In the genomic region with DNA sequence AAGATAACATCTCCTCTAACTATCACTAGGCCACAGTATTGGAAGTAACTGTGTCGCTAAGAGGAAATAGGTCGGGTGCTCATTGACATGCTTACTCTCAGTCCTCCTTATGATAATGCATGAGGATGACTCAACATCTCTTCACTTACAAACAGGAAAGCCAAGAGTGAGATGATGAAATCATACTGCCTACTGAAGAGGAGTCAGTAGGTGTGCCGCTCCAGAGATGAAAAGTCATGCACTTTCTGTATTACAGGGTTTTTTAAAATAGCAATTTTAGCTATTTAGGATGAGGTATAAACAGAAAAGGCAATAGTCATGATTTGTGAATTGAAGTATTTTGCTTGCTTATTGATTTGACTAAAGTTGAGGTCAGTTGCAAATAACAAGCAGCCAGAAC, we compare ENCODE assay signal across 24 mouse cellular contexts.
DNase-seq lines count a peak whose midpoint lies in the region; ATAC-seq and TF ChIP-seq lines count a peak whose summit lies in the region.
"Had no signal": no experiment of that assay in that cellular context is flagged by ENCODE, and none has a peak within 500 bp of the region (broad histone marks: within the 10 kb centered on the region; RNA-seq: fewer than 3 reads in every experiment).

No protein-coding gene starts in this region.

- no peak for TF ChIP-seq EP300 in heart, adult 2 months (IDR thresholded peaks at IDR 0.05; ENCODE audit: insufficient read depth, low read depth, low read length)

- POLR2A ChIA-PET in Patski (lab: Charles Lee), result no interaction called here

- intact Hi-C loops in heart, adult 2 months (cut with DNase I), result no loop called here

- no peaks in the 10 kb centered on the region for H3K4me1 ChIP-seq in liver, embryonic 12.5 days
- H3K4me1 ChIP-seq in liver, embryonic 11.5 days (replicated peaks; ENCODE audit: control insufficient read depth, insufficient read depth, low read length), result no peaks in the 10 kb centered on the region
- 0 out of 2 replicates have a peak, but pooled peaks cover 2% of the 10 kb centered on the region for H3K4me1 ChIP-seq in liver, embryonic 13.5 days (replicated peaks)
- H3K4me1 ChIP-seq in heart, adult 2 months (ENCODE audit: control insufficient read depth, insufficient read depth, low read length), result peaks cover 6% of the 10 kb centered on the region
- H3K4me1 ChIP-seq: limb, embryonic 12.5 days had no signal

- no peak for DNase-seq in liver, embryonic 11.5 days (ENCODE audit: low spot score)
- no peak for DNase-seq in Patski (ENCODE audit: low read depth, low spot score)
- DNase-seq in liver, embryonic 13.5 days, result no peak
- DNase-seq in lung, postnatal 4 days, result no peak
- no peak for DNase-seq in heart, adult 2 months
- no peak for DNase-seq in kidney, postnatal 25 days
- DNase-seq: cerebellum, adult 9-10 months; gastrocnemius, postnatal 25 days; heart, postnatal 14 days; kidney, adult 9 months; kidney, postnatal 36 days; layer of hippocampus, adult 9-11 months; lung, adult 18-20 months; lung, postnatal 36 days; right cerebral cortex, postnatal 25 days; thymus, postnatal 36 days had no signal

- H3K27me3 ChIP-seq in liver, embryonic 12.5 days (replicated peaks), result no peaks in the 10 kb centered on the region
- H3K27me3 ChIP-seq in liver, embryonic 11.5 days (replicated peaks; ENCODE audit: control insufficient read depth, insufficient read depth, low read length), result no peaks in the 10 kb centered on the region
- H3K27me3 ChIP-seq in Patski, result no peaks in the 10 kb centered on the region
- no peaks in the 10 kb centered on the region for H3K27me3 ChIP-seq in liver, embryonic 13.5 days
- H3K27me3 ChIP-seq in heart, adult 2 months (ENCODE audit: control insufficient read depth, insufficient read depth, low read length), result no peaks in the 10 kb centered on the region
- H3K27me3 ChIP-seq: embryonic facial prominence, embryonic 12.5 days; heart, embryonic 12.5 days; hindbrain, embryonic 13.5 days; limb, embryonic 12.5 days; midbrain, embryonic 13.5 days had no signal

- peak; percentile 47; the same call in 1 of the 2 replicates for ATAC-seq in liver, embryonic 12.5 days
- no peak for ATAC-seq in liver, embryonic 11.5 days (replicated peaks; ENCODE audit: low FRiP score)
- peak; percentile 17 for ATAC-seq in Patski
- peak; percentile 43; the same call in 1 of the 2 replicates for ATAC-seq in liver, embryonic 13.5 days (ENCODE audit: low read depth)
- ATAC-seq: forebrain, embryonic 14.5 days; midbrain, embryonic 13.5 days had no signal

- no peak overlapping the region for H3K27ac ChIP-seq in liver, embryonic 12.5 days
- H3K27ac ChIP-seq in liver, embryonic 11.5 days (ENCODE audit: low read depth, low read length), result no peak overlapping the region
- H3K27ac ChIP-seq in liver, embryonic 13.5 days, result no peak overlapping the region
- H3K27ac ChIP-seq in heart, adult 2 months, result no peak overlapping the region
- H3K27ac ChIP-seq: embryonic facial prominence, embryonic 12.5 days; hindbrain, embryonic 13.5 days; limb, embryonic 12.5 days; midbrain, embryonic 13.5 days had no signal

- no peaks in the 10 kb centered on the region; the same call in 1 of the 2 replicates for H3K79me2 ChIP-seq in heart, adult 2 months (replicated peaks; ENCODE audit: control insufficient read depth, insufficient read depth, low read length)

- H3K4me2 ChIP-seq in liver, embryonic 12.5 days, result no peak overlapping the region
- no peak overlapping the region for H3K4me2 ChIP-seq in liver, embryonic 11.5 days
- H3K4me2 ChIP-seq in liver, embryonic 13.5 days, result no peak overlapping the region
- H3K4me2 ChIP-seq: embryonic facial prominence, embryonic 12.5 days; heart, embryonic 12.5 days; hindbrain, embryonic 13.5 days; limb, embryonic 12.5 days; midbrain, embryonic 13.5 days had no signal

- in situ Hi-C loops in Patski (cut with MboI; ENCODE audit: low pct_unique_long_range_greater_than_20kb), result no loop called here

- no peaks in the 10 kb centered on the region for H3K36me3 ChIP-seq in liver, embryonic 12.5 days
- H3K36me3 ChIP-seq in liver, embryonic 11.5 days (ENCODE audit: control insufficient read depth, insufficient read depth, low read length), result no peaks in the 10 kb centered on the region
- H3K36me3 ChIP-seq in liver, embryonic 13.5 days, result no peaks in the 10 kb centered on the region
- H3K36me3 ChIP-seq in heart, adult 2 months (ENCODE audit: control insufficient read depth, insufficient read depth, low read length), result peaks cover 7% of the 10 kb centered on the region
- H3K36me3 ChIP-seq: embryonic facial prominence, embryonic 12.5 days; heart, embryonic 12.5 days; hindbrain, embryonic 13.5 days; limb, embryonic 12.5 days; midbrain, embryonic 13.5 days had no signal

- TF ChIP-seq POLR2A in heart, adult 2 months (IDR thresholded peaks at IDR 0.05; ENCODE audit: insufficient read depth, low read depth, low read length), result no peak

- no peak overlapping the region for H3K4me3 ChIP-seq in liver, embryonic 12.5 days
- H3K4me3 ChIP-seq in liver, embryonic 11.5 days (ENCODE audit: low read depth, low read length), result no peak overlapping the region
- H3K4me3 ChIP-seq in liver, embryonic 13.5 days (replicated peaks), result no peak overlapping the region
- no peak overlapping the region for H3K4me3 ChIP-seq in heart, adult 2 months
- H3K4me3 ChIP-seq: embryonic facial prominence, embryonic 12.5 days; erythroblast, embryonic 14.5 days; heart, embryonic 12.5 days; hindbrain, embryonic 13.5 days; limb, embryonic 12.5 days; midbrain, embryonic 13.5 days had no signal

- TF ChIP-seq CTCF in Patski (IDR thresholded peaks at IDR 0.05), result no peak
- TF ChIP-seq CTCF in heart, adult 2 months (IDR thresholded peaks at IDR 0.05), result no peak

- no peaks in the 10 kb centered on the region for H3K9me3 ChIP-seq in liver, embryonic 12.5 days (replicated peaks)
- H3K9me3 ChIP-seq in liver, embryonic 11.5 days (ENCODE audit: control insufficient read depth, low read length), result no peaks in the 10 kb centered on the region
- no peaks in the 10 kb centered on the region for H3K9me3 ChIP-seq in liver, embryonic 13.5 days (replicated peaks)
- H3K9me3 ChIP-seq: embryonic facial prominence, embryonic 12.5 days; heart, embryonic 12.5 days; hindbrain, embryonic 13.5 days; limb, embryonic 12.5 days; midbrain, embryonic 13.5 days had no signal

- CTCF ChIA-PET in Patski (lab: Charles Lee), result interaction anchor here (1.0 kb wide), 1 partner anchor 25 kb away, joined by 3 read pairs; no protein-coding TSS in a partner anchor

- H3K9ac ChIP-seq in liver, embryonic 12.5 days, result no peak overlapping the region
- no peak overlapping the region for H3K9ac ChIP-seq in liver, embryonic 11.5 days (ENCODE audit: low read depth, low read length)
- no peak overlapping the region for H3K9ac ChIP-seq in liver, embryonic 13.5 days
- no peak overlapping the region for H3K9ac ChIP-seq in heart, adult 2 months (ENCODE audit: low read depth, low read length)
- H3K9ac ChIP-seq: embryonic facial prominence, embryonic 12.5 days; heart, embryonic 12.5 days; hindbrain, embryonic 13.5 days; limb, embryonic 12.5 days; midbrain, embryonic 13.5 days had no signal

- 28% methylated on average over 3 of the region's 3 CpGs for WGBS in liver, embryonic 12.5 days (ENCODE audit: insufficient replicate concordance)
- 47% methylated on average over 3 of the region's 3 CpGs for WGBS in liver, embryonic 11.5 days
- 31% methylated on average over 3 of the region's 3 CpGs for WGBS in liver, embryonic 13.5 days (ENCODE audit: insufficient replicate concordance)
- 48% methylated on average over 3 of the region's 3 CpGs for WGBS in heart, adult 2 months
